Mouse (Mus musculus) hindbrain, embryonic 14.5 days (tissue): ENCODE measurements around the gene E130311K13Rik. TPM values are rescaled to one million over a fixed set of nuclear protein-coding genes. Genes with fewer than 3 reads are reported as not detected.

ENCODE experiments used
- ATAC-seq: fragments of 200-750 bp; cut with Nextera tagmentation; 2 replicates; pipeline ENCODE4 v1.8.0; 2017; ENCODE audit warnings: moderate number of reproducible peaks, mild to moderate bottlenecking, moderate TSS enrichment, moderate library complexity; ENCODE audit not compliant: low FRiP score
- DNase-seq: peaks from one replicate; pipeline ENCODE4 v3.0.0-alpha.2; 2015; ENCODE audit warnings: low spot score
- H3K27ac ChIP-seq: fragments of 300-500 bp; sonication (generic); 2 replicates; pipeline ENCODE4 v1.5.1; 2014; ENCODE audit warnings: mild to moderate bottlenecking, moderate library complexity
- H3K27me3 ChIP-seq: fragments of 300-500 bp; sonication (generic); 2 replicates; pipeline ENCODE4 v1.6.1; 2014; ENCODE audit warnings: mild to moderate bottlenecking, low read length, mixed read lengths; ENCODE audit not compliant: control insufficient read depth, insufficient read depth
- H3K36me3 ChIP-seq: fragments of 300-500 bp; sonication (generic); replicated peaks from 2 replicates; pipeline ENCODE4 v1.6.1; 2014; ENCODE audit not compliant: control insufficient read depth, insufficient read depth
- H3K4me1 ChIP-seq: fragments of 300-500 bp; sonication (generic); replicated peaks from 2 replicates; pipeline ENCODE4 v1.6.1; 2014; ENCODE audit warnings: antibody characterized with exemption, low read length, mixed read lengths; ENCODE audit not compliant: control insufficient read depth, insufficient read depth
- H3K4me2 ChIP-seq: fragments of 300-500 bp; sonication (generic); replicated peaks from 2 replicates; pipeline ENCODE4 v1.6.1; 2014; ENCODE audit warnings: mild to moderate bottlenecking, moderate library complexity
- H3K4me3 ChIP-seq: fragments of 300-500 bp; sonication (generic); replicated peaks from 2 replicates; pipeline ENCODE4 v1.5.1; 2014; ENCODE audit warnings: mild to moderate bottlenecking, low read length
- H3K9ac ChIP-seq: fragments of 300-500 bp; sonication (generic); 2 replicates; pipeline ENCODE4 v1.6.1; 2014
- H3K9me3 ChIP-seq: fragments of 300-500 bp; sonication (generic); 2 replicates; pipeline ENCODE4 v1.6.1; 2016; ENCODE audit warnings: low read length; ENCODE audit not compliant: control insufficient read depth
- WGBS: fragments of 180-500 bp; shearing (Covaris S2); extraction: QIAGEN DNeasy Blood & Tissue Kit; methylation state at CpG from one replicate; pipeline ENCODE4 v1.1.7; 2014; 5-methylcytosine and 5-hydroxymethylcytosine counted together
- polyA plus RNA-seq: library from polyadenylated mRNA; unstranded; fragments of >200 nt; fragmentation: Nextera tagmentation; extraction: Ambion mirVana; gene quantifications from 2 replicates; pipeline ENCODE4 v1.2.1, GENCODE M21; 2014

E130311K13Rik gene
- polyA plus RNA-seq, 1 experiment from 2014 or later: 7.5 TPM

DNA sequence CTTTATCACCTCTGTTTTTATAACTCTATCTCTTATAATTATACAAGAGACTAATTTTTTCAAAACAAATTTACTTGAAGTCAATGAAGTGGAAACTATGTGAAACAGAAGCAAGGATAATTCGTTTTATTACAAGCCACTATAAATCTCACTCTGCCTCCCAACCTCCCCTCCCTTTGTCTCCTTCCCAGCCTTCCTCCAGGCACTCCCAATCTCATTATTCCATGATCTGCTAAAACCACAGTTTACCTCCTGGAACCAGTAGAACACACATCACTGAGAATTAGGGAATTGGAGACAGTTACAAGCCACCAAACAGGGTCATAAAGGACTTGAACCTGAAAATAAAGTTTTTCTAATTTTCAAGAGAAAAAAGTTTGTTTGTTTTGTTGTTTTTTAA is 32.1 kb downstream of the E130311K13Rik start:
- 13% methylated on average over 1 of the region's 1 CpGs for WGBS
- Histone ChIP-seq H3K36me3 (no peaks in the 10 kb centered on the region), H3K4me3 (peak overlapping the region; percentile 59; the same call in 1 of the 2 replicates), H3K9me3 (no peaks in the 10 kb centered on the region), H3K4me2 (peak overlapping the region; percentile 64), H3K4me1 (peaks cover 9% of the 10 kb centered on the region), H3K27me3 (no peaks in the 10 kb centered on the region), H3K9ac (no peak overlapping the region), H3K27ac (no peak overlapping the region)
- ATAC-seq (no peak), DNase-seq (no peak)

DNA sequence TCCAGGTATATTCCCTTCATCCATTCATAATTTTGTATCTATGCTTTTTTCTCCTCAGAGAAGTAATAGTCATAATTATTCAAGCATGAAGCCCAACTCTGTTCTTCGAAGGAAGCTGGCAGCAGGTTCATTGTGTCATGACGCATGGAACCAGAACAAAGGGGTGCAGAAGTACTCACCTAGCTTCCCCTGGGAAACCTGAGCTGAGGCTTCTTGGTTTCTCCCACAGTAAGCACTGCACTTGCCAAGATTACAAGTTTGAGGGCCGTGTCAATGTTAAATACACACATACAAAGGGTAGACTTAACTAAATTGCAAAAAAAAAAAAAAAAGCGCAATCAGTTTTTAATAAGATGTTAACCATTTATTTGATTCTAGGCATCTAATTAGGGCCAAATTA is 33.0 kb downstream of the E130311K13Rik start:
- ATAC-seq (no peak), DNase-seq (no peak)
- no peak overlapping the region for H3K9ac ChIP-seq
- H3K27ac ChIP-seq: no peak overlapping the region
- no peak overlapping the region for H3K4me3 ChIP-seq
- H3K4me1 ChIP-seq: peaks cover 9% of the 10 kb centered on the region
- H3K36me3 ChIP-seq: no peaks in the 10 kb centered on the region
- H3K27me3 ChIP-seq: no peaks in the 10 kb centered on the region
- H3K4me2 ChIP-seq: 0 out of 2 replicates have a peak overlapping the region, but pooled peaks have one; percentile 64
- H3K9me3 ChIP-seq: no peaks in the 10 kb centered on the region
- WGBS: 43% methylated on average over 4 of the region's 4 CpGs

DNA sequence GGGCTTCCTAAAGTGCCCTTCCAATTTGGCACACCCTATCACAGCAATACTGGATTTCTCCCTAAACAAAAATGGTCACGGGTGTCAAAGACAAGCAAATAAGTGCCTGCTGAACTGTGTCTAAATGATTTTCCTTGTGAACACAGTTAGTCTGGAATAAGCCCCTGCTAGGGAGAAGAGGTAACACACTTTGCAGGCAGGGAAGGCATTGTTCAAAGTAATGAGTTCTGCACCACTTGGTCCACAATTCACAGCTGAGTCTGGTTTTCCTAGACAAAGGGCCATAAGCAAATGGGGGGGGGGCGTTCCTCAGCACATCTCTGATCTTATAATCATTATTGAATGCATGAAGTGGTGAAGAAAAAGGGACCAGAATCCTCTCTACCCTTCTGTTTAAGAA is 33.5 kb downstream of the E130311K13Rik start:
- Histone ChIP-seq H3K4me1 (peaks cover 9% of the 10 kb centered on the region), H3K4me3 (no peak overlapping the region), H3K27ac (no peak overlapping the region), H3K9ac (no peak overlapping the region), H3K9me3 (no peaks in the 10 kb centered on the region), H3K27me3 (no peaks in the 10 kb centered on the region), H3K4me2 (peak overlapping the region; percentile 64; the same call in 1 of the 2 replicates), H3K36me3 (no peaks in the 10 kb centered on the region)
- WGBS: 10% methylated on average over 2 of the region's 2 CpGs
- no peak for ATAC-seq
- no peak for DNase-seq

DNA sequence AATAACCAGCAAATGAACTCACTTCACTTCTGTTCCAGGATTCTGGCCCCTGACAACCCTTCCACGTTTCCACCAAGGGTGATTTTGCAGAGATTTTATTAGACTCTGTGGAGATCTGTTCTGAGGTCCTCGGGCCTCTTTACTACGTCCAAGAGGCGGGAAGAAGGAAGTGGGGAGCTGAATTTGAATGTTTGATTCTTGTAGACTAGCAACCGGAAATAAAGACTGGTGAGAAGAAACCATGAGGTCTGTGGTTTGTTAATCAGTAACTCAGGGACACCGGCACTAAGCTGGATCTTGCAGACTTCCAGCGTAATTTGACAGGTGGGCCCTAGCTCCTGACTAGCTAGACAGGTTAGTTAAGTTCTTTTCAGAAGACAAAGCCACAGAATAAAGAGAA is 35.6 kb downstream of the E130311K13Rik start:
- H3K27ac ChIP-seq: no peak overlapping the region
- ATAC-seq: no peak
- no peak overlapping the region for H3K9ac ChIP-seq
- H3K27me3 ChIP-seq: no peaks in the 10 kb centered on the region
- no peak for DNase-seq
- H3K4me1 ChIP-seq: peaks cover 9% of the 10 kb centered on the region
- no peak overlapping the region for H3K4me3 ChIP-seq
- no peaks in the 10 kb centered on the region for H3K9me3 ChIP-seq
- no peaks in the 10 kb centered on the region for H3K36me3 ChIP-seq
- H3K4me2 ChIP-seq: no peak overlapping the region
- WGBS: 50% methylated on average over 7 of the region's 7 CpGs

DNA sequence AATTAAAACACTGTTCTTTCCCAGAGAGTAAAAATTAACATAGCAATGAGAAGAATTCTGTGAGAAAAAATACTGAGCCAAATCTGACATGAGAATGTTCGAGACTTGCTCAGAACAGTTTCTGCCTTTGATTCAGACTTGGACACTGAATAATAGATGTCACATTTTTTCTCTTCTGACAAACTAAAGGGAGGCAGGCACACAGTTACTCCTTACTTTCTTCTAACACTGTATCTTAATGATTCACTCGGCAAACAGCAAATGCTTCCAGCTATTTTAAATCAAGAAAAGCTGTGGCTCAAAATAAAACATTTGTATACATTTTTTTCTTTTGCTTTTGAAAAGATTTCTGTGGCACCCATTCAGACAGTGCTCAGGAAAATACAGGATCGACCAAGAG is 37.1 kb downstream of the E130311K13Rik start:
- Histone ChIP-seq H3K4me3 (no peak overlapping the region), H3K27ac (no peak overlapping the region), H3K36me3 (no peaks in the 10 kb centered on the region), H3K27me3 (no peaks in the 10 kb centered on the region), H3K9me3 (no peaks in the 10 kb centered on the region), H3K4me1 (no peaks in the 10 kb centered on the region), H3K4me2 (no peak overlapping the region), H3K9ac (no peak overlapping the region)
- 54% methylated on average over 3 of the region's 3 CpGs for WGBS
- ATAC-seq (no peak), DNase-seq (no peak)

DNA sequence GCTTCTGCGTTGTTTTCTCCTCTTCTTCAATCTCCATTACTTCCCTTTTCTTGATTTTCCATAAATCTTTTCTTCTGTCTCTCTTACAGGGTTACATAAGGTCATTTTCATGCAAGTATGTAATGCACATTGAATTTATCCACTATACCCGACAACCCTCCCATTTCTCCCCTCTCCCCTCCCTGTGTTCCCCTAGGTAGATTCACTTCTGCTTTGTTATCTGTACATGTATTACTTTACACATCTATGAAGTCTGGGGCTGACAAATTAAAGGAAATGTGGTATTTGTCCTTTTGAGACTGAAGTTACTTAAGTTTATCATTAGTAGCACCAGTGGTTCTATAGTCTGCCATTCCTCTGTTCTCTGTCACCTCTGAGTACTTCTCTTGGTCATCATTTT is 48.2 kb downstream of the E130311K13Rik start:
- H3K4me2 ChIP-seq: no peak overlapping the region
- DNase-seq (no peak), ATAC-seq (no peak)
- no peaks in the 10 kb centered on the region for H3K36me3 ChIP-seq
- 84% methylated on average over 2 of the region's 2 CpGs for WGBS
- no peak overlapping the region for H3K9ac ChIP-seq
- peaks cover 10% of the 10 kb centered on the region for H3K9me3 ChIP-seq
- no peaks in the 10 kb centered on the region for H3K27me3 ChIP-seq
- H3K4me1 ChIP-seq: peaks cover 4% of the 10 kb centered on the region; the same call in 1 of the 2 replicates
- no peak overlapping the region for H3K4me3 ChIP-seq
- no peak overlapping the region for H3K27ac ChIP-seq

DNA sequence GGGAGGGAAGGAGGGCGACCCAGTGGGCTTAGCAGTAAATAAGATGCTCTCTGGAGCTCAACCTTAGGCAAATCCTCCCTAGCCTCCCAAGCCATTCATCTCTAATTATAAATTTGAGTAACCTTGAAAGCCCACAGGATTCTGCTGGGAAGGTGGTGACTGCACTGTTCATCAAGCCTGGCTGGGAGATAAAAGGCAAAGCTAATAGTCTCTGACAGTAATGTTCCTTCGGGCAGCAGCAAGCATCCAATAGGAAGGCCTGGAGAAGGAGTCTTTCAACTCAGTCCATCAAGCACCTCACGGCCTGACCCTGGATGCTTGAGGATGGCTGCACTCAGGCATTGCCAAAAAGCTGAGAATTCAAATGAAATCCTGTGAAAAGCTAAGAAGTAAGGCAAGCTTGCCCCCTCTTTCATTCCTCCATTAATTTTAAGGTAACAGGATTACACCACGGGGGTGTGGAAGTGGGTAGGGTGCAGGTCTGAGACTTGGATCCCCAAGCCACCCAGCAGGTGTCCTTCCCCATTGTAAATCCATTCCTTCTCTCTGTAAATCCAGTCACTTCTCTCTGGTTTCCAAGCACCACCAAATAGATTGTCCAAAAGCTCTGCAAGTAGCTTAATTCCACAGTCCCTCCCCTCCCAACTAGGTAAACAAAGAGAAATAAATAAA is 50.1 kb downstream of the E130311K13Rik start:
- no peaks in the 10 kb centered on the region for H3K27me3 ChIP-seq
- no peak overlapping the region for H3K4me2 ChIP-seq
- 38% methylated on average over 4 of the region's 4 CpGs for WGBS
- no peaks in the 10 kb centered on the region for H3K36me3 ChIP-seq
- no peak overlapping the region for H3K4me3 ChIP-seq
- no peaks in the 10 kb centered on the region for H3K9me3 ChIP-seq
- no peak overlapping the region for H3K9ac ChIP-seq
- ATAC-seq: peak; percentile 68
- DNase-seq: peak; percentile 62
- H3K27ac ChIP-seq: no peak overlapping the region
- H3K4me1 ChIP-seq: peaks cover 4% of the 10 kb centered on the region; the same call in 1 of the 2 replicates

DNA sequence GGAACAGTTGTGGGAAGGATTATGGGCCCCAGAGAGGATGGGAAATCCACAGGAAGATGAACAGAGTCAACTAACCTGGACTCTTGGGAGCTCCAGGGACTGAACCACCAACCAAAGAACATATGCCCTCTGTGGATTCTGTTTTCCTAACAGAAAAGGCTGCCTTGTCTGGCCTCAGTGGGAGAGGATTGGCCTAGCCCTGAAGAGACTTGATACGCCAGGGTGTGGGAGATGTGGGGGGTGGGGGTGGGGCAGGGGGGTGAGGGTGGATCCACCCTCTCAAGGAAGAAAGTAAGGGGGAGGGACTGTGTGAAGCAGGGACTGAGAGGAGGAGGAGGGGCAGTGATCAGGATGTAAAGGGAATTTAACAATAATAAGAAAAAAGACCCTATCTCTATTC is 56.5 kb downstream of the E130311K13Rik start:
- no peak for ATAC-seq
- Histone ChIP-seq H3K4me2 (no peak overlapping the region), H3K27me3 (no peaks in the 10 kb centered on the region), H3K36me3 (no peaks in the 10 kb centered on the region), H3K27ac (no peak overlapping the region), H3K4me1 (peaks cover 12% of the 10 kb centered on the region), H3K4me3 (no peak overlapping the region), H3K9me3 (no peaks in the 10 kb centered on the region), H3K9ac (no peak overlapping the region)
- 32% methylated on average over 1 of the region's 1 CpGs for WGBS
- DNase-seq: no peak

DNA sequence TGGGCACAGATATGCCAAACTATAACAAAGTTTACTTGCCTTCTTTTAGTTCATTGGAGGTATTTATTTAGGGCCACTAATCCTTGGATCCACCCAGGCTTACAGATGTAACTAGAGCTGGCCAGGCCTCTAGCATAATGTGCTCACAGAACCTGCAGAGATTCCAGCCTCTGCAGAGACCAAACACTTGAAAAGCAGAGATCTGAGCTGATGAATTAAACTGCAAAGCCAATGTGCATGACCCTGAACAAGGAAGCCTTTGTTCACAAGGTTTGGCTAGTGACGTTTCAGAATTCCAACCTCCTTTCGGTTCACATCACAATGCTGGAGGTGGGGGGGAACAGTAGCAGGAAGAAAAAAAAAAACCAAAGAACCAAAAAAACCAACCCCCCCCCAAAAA is 58.0 kb downstream of the E130311K13Rik start:
- Histone ChIP-seq H3K36me3 (no peaks in the 10 kb centered on the region), H3K9ac (no peak overlapping the region), H3K9me3 (no peaks in the 10 kb centered on the region), H3K27me3 (no peaks in the 10 kb centered on the region), H3K4me3 (no peak overlapping the region), H3K27ac (peak overlapping the region; percentile 43; the same call in 1 of the 2 replicates), H3K4me2 (no peak overlapping the region), H3K4me1 (peaks cover 12% of the 10 kb centered on the region)
- DNase-seq (no peak), ATAC-seq (no peak; the same call in 1 of the 2 replicates)
- WGBS: 13% methylated on average over 2 of the region's 2 CpGs

DNA sequence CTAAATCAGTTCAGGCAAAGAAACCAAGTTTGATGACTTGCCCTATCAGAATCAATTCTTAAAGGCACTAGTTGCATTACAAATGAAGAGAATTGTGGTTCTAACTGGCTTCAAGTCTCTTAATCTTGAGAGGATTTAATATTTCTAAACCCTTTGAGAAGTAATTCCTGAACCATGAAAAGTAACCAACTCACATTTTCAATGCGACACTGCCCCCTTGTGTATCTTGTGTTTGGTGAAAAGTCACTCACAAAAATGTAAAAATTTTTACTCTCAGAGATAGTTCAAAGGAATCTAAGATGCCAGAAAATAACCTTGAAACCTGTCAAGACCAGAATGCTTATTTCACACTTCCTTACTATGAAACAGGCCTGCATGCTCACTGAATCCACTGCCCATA is 61.0 kb downstream of the E130311K13Rik start:
- Histone ChIP-seq H3K9ac (no peak overlapping the region), H3K4me1 (peaks cover 21% of the 10 kb centered on the region), H3K4me2 (no peak overlapping the region), H3K4me3 (no peak overlapping the region), H3K9me3 (no peaks in the 10 kb centered on the region), H3K36me3 (no peaks in the 10 kb centered on the region), H3K27ac (no peak overlapping the region), H3K27me3 (no peaks in the 10 kb centered on the region)
- WGBS: 76% methylated on average over 1 of the region's 1 CpGs
- DNase-seq (peak; percentile 84), ATAC-seq (no peak)
